Mouse (Mus musculus): ENCODE results near the gene Ptpn3.
A peak's percentile ranks its signal among the peaks of the same experiment; 100 is the strongest.

Ptpn3 gene

DNA sequence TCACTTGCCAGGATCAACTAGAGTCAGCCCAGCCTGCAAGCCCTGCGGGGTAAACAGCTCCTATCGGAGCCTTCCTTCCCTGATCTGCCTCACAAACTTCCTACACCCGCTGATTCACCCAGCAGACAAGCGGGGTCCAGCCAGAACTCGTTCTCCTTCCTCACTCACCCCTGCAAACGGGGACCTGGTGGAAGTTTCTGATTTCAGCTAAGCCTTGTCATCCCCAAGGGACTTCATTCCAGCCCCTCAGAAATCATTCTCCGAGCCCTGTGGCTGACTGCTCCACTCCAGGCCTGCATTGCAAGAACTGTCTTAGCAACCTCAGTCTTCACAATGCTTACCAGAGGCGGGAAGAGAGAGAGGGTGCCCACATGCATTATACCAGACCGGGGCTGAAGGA is 39.8 kb downstream of the Ptpn3 start:
- DNase-seq = no peak

DNA sequence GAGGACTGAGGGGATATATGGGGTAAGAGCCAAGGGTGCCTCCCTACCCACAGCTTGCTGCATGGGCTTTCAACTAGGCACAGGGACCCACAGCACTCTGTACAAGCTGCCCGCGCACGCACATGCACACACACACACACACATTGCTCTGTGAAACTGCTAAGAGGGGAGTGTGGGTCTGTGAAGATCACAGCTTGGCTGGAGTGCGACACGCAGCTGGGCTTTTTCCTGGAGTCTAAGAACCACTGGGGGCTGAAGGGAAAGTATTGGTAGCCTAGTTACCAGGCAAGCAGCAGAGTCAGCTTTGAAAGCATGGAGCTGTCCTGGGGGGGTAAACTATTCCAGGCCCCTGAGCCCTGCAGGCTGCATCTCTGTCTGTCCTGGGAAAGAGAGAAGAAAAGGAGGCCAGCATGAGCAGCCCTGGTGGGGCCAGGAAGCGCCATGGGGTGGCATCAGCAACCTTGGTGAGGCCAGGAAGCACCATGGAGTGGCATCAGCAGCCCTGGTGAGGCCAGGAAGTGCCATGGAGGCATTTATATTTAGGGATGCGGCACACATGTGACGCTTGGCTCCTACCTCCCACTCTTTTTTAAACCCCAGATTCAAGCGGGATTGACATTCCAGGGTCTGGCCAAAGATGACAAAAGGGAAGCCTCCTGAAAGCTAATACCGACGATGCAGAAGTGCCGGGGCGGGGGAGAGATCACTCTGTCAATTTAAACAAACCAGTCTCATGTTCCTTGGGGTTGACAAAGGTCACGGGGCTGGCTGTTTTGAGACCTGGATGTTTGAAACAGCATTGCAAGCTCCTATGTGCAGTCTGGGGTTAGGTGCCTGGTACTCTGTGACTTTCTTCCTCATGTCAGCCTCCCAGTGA is 43.2 kb downstream of the Ptpn3 start:
- no peak for DNase-seq

DNA sequence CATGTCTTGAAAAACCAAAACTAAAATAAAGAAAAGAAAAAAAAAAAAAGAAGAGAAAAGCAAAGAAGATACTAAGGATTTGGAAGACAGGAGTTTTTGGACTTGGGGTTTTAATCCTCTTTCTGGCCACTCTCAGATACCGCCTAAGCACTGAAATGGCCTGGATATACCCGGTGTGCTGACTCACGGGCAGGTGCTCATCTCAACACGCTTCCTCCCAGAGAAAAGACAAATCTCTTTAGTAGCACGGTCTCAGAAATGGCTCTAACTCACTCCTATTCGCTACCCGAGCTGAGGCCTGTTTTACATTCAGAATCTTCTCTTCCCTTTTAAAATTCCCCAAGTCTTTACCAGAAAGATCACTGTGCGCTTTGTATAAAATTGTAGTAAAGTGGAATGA is 44.2 kb downstream of the Ptpn3 start:
- no peak for DNase-seq

DNA sequence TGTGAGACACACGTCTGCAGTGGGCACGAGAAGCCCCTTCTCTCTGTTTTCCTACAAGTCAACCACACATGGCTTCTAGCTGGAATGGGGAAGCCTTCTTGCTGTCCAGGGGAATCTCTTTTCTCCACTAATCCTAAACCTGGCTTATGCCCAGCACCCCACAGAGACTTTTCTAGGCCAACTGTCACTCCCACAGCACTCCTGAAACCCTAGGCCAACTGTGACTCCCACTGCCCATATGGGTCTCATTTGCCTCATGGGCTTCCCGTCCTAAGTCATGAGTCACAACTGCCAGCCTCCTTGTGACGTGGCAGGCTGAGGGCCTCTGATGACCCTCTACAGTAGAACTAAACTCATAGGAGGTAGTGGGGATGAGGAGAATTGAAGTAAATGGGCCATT is 44.9 kb downstream of the Ptpn3 start:
- peak; percentile 85 to 88 for DNase-seq

DNA sequence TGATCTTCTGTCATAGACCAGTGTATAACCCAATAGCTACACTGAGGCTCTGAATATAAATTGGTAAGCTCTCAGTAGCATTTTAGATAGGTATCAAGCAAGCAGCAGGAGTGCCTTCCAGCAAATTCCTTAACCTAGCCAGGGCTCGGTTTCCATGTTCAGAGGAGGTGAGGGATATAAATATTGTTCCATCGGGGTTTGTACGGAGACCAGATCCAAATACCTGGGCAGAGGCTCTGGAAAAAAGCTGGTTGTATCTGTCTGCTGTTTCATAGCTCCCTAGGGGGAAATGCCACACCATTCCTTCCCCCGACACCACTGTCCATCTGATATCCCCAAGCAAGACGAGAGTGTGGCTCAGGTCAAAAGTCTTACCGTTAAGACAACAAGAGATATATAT is 47.2 kb downstream of the Ptpn3 start:
- DNase-seq = no peak

DNA sequence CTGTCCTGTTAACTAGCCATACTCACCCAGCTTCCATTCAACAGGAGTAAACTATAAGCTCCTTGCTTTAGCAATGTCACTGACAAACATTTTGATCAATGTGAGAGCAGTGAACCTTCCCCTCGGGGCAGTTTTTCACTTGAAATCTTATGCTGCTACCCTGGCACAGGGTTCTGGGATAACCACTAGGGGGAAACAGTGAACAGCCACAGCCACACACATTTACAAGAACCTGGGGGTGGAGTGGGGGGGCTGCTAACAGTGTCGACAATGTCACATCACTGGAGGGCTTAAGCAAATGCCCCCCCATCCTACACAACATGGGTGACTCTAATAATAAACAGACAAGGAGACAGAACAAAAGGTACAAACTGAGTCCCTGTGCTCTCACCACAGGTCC is 51.0 kb downstream of the Ptpn3 start:
- DNase-seq = no peak

DNA sequence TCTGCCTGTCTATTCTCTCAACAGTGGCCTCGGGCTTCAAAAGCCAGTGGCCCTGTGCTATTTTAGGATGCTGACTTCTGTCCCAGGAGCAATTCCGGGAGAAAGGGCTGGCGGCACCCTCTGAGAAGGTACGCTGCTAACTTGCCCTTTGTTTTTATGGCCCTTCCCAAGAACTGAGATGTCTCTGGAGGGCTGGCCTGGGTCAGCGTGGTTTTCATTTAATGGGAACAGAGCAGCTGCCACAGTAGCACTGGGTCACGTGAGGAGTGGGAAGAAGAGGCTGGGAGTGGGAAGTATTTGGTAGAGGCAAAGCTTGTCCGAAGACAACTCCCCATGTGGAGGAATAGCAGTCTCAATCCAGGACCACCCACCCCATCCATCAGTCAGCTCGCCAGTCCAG is 52.5 kb downstream of the Ptpn3 start:
- no peak for DNase-seq

DNA sequence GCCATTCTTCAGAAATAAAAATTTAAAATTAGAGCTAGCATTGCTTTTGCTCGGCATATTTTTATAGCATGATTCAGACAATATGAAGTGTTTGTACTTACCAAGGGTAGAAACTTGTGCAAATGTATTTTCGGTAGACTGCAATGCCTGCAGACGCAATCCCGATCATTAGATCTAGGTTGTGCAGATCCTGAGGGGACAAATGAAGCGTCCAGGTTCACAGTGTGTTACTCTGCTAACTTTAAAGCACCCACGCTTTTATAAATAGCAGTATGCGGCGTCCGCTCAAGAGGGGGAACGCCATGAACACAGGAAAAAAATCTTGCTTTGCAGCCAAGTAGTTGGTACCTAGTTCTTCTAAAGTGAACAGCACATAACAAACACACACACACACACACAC is 56.8 kb downstream of the Ptpn3 start:
- no peak for DNase-seq

DNA sequence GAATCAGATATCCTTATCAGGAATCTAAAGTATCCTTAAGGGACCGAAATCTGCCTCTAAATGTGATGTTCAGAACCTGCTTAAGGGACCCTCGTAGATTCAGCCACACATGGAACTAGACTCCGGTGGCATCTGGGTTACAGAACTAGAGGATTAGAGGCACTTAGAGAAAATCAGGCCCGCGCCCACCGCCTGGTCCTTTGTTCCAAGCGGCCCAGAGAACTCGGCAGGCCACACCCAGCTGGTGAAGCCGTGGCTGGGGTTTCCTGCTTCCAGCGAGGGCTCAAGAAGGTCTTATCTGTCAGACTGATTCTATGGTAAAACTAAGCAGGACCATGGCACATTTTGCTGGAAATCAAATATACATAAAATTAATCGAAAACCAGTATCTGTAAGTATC is 58.3 kb downstream of the Ptpn3 start:
- DNase-seq = no peak

DNA sequence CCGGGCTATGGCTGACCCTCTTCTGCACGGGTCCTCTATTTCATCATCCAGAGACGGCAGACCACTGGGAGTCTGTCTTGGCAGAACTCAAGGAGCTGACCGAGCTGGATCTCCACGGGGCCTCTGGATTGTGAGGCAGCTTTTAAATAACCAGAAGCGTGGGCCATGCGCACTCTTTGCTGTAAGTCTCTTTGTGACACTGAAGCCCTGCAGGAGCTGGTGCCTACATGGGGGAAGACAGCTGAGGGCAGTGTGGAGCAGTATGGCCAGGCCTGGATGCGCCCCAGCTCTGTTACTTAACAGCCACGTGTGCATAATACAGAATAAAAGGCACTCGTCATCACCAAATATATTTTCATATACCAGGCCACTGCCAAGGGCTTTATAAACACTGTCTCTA is 60.7 kb downstream of the Ptpn3 start:
- peak; percentile 43 to 58 for DNase-seq

DNA sequence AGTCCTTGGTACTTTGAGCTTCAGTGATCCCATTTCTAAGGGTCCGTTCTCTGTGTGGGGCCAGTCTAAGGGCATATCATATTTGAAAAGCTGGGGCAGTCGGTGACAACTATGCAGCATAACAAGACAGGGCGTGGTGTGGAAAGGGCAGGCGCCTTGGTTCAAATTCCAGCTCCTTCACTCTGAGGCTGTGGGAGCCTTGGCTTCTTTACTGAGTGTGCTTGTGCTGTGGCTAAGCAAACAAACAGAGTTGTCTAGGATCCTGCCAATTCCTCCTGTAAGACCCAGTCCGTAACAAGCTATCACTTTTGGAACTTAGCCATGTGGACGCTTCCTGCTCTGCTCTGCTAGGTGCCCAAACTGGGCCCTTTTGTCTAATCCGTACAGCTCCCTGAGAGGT is 61.5 kb downstream of the Ptpn3 start:
- DNase-seq = no peak

DNA sequence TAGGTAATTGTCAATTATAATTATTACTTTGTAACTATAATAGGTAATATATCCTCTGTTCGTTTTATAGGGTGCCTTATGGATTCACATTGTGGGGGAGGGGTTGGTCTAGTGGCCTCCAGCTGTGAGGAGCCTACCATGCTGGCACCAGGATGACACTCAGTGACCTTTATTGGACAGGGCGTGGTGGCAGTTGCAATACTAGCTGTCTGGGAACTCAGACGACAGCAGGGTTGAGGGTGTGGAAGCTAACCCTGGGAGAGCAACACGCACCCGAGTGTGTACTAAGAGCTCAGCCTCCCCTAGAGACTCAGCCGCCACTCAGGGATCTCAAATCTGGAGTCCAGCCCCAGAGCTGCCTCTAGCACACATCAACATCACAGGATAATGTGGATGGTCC is 62.5 kb downstream of the Ptpn3 start:
- DNase-seq = no peak

DNA sequence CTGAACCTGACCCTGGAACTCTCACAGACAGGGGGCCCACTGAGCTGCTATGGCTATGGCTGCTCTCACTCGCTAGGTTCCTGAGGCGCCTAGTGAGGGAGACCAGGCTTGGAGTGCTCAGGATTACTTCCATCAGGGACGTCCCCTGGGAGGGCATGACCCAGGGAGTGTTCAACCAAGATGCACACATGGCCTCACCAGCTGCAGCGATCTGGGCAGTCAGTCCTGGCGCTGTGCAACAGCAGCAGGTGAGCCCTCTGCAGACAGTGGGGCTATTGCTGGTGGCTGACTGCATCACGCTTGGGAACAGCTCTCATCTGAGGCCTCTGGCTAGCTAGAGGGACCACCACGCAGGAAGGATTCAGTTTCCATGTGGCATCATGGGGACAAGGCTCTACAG is 63.5 kb downstream of the Ptpn3 start:
- no peak for DNase-seq

DNA sequence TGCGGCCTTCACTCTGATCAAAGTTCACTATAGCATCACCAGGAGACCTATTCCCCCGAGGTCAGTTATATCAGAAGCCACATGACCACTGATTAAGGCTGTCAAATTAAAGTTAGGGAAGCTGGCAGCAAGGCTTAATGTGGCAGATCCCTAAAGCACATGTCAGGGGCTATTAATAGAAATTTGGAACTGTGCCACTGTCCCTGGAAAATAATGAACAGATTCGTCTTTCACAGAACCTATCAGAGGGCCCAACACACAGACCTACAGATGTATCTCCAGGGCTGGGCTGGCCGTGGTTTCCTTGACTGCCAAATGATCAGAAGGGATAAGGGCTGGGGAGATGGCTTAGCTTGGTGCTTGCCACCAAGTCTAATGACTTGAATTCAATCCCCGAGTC is 65.1 kb downstream of the Ptpn3 start:
- no peak for DNase-seq

DNA sequence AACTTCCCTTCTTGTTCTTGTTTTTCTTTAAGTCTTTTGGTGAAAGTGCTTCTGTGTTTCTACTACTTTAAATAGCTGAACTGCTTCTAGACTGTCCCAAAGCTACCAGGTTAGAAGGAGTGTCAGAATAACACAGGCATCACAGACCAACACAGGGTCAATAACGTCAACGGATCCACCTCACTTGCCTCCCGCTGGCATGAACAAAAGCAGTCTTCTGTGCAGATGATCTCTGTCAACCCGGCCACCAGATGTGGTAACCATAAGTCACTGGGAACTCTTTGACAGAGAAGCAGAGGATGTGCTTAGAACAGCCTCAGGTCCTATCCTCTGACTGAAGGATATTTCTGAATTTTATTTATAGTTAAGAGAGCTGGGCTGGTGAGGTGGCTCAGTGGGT is 65.9 kb downstream of the Ptpn3 start:
- DNase-seq = no peak

DNA sequence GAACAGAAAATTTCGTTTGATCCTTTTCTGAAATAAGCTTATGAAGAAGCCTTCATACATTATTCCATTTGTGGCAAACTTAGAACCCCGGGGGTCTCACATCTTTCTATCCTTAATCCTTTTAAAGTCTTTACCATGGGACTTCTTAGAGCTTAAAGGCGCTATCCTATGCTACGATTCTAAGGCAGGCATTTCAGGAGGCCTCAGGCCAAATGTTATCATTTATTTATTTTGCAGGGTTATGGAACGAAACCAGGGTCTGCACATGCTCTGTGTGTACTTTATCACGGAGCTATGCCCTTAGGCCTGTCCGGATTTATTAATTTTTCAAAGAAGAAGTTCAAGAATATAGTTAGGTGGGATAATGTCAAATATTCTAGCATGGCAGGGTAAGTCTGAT is 67.3 kb downstream of the Ptpn3 start:
- no peak for DNase-seq

DNA sequence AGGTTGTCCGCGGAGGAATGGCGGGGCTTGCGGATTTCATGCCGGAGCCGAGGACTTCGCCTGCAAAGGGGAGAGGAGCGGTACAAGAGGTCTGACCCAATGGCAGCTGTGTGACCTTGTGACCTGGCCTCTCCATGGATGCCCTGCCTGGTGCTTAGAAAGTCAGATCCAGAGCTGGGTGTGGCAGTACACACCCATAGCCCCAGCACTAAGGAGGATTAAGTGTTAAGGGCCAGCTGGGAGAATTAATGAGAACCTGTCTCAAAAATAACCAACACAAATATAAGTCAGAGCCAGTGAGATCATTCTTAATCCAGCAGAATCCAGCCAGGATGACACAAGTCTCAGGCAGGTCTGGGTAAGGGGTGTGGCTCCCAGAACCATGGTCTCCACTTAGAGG is 69.2 kb downstream of the Ptpn3 start:
- no peak for DNase-seq

DNA sequence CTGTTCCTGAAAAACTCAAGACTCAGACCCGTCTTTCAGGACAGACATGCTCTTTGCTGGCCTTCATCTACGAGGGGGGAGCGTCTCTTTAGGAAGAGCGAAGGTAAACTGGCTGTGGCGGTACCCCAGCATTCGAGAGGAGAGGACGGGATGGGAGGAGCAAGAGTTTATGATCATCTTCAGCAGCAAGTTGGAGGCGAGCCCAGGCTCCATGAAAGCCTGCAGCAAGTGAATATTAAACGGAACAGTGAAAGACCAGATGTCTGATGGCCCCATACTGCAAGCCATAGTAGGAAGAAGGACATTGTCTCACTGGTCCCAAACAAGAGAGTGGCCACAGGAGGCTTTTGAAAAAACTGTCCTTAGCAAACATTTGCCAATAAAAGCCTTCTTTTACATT is 70.3 kb downstream of the Ptpn3 start:
- no peak for DNase-seq

DNA sequence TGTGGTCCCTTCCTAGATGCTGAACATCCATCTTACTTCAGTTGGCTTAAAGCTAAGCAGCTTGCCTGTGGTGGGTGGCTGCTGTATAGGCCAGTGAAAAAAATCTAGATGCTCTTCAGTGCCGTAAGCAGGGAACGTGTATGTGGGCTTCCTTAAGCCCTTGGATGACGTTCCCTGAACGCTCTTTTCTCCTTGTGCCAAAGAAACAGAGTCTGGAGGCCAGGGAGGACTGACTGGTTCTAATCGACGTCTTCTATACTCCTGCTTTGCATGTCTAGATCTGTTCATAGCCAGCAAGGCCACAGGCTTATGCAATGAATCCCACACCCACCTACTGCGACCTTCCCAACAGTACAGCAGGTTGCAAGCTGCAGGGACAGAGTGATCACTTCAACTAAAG is 71.3 kb downstream of the Ptpn3 start:
- no peak for DNase-seq

DNA sequence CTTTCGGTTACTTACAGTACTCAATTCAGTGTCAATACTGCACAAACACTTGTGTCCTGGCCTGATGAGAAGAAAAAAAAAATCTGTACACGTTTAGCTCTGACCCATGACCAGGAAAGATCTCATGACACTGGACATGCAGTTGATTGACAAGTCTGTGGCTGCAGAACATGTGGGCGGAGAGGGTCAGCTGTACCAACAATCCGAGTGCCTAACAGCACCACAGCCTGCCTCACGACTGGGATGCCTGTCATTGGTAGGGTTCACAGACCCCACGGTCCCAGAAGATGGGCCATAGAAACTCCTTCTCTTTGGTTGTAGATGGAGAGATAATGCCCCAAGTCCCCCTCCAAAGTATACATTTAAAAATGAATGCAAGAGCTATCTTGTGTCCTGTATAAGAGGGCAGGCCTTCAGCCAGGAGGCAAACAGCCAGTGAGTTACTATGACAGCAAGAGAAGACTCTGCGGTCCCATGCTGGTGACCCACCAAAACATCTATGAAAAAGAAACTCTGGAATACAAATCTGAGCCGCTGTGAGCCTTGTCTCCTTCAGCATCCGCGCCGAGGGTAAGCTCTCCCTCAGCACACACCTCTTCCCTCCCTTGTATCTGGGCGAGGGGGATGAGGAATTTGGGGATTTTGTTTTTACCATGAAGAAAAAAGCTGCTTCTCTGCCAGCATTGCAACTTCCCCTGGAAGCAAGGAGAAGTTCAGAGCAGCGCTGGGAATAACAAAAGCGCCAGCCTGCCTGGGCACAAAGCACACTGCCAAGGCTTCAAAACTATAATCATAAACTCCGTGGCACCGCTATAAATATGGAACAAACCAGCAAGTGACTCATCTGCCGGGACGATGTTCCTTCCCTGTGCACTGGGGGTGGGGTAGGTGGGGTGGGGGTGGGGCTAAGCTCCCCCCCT is 72.8 kb downstream of the Ptpn3 start:
- no peak for DNase-seq

DNA sequence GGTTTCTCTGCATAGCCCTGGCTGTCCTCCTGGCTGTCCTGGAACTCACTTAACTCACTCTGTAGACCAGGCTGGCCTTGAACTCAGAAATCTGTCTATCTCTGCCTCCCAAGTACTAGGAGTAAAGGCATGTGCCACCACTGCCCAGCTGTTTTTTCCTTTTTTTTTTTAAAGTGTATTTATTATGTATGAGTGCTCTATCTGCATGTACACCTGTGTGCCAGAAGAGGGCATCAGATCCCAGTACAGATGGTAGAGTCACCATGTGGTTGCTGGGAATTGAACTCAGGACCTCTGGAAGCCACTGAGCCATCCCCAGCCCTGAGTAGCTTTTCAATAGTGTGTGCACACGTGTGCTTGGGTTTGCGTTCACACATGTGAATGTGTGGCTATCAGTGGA is 76.9 kb downstream of the Ptpn3 start:
- DNase-seq = no peak

DNA sequence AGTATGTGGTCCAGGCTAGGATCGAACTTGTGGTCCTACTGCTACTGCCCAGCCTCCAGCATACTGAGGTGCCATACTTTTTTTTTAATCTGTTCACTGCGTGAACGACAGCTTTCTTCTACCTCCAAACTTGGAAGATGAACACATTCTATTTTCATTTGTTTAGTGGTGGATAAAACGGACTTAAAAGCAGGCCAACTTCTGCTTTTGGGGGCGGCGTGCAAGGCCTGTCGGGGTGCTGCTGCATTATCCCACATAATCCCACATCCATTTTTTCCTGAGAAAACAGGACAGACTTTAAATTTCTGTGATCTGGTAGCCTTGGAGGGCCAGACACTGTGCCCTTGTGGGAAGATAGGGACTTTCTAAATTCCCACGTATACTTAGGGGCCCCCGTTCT is 83.9 kb downstream of the Ptpn3 start:
- no peak for DNase-seq

DNA sequence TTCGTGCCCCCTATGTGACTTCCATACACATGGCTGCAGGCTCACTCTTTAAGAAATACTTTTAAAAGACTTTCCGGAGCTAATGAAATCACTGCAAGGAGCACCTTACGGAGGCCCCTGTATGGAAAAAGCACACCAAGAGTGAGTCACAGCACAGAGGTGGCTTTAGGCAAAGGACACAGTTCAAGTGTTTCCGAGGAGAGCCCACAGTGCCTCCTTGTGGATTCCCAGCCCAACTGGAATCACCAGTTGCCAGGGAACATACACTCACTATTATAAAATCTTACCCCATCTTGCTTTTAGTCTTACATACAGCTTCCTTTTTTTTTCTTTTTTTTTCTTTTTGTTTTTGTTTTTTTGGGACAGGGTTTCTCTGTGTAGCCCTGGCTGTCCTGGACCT is 85.1 kb downstream of the Ptpn3 start:
- DNase-seq = no peak

DNA sequence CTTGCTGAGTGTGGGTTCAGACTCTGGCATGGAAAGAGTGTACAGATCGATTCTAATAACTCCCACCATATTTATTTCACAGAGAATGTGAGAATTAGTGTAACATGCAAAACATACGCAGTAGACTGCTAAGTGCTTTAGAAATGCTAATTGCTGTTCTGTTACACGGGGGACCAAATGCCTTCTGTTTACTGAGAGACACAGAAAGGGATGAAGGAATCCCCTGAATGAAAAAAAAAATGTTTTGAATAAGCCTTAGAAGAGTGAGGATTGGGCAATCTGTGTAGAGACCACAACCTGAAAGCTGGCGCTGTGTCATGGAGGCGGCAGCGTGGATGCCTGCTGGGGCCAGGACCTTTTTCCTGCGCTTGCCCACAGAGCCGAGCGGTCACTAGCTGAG is 86.8 kb downstream of the Ptpn3 start:
- no peak for DNase-seq
